Mouse (Mus musculus): Measurements from ENCODE around the gene Olfr13.
"Not testable (repeated sequence)": the region's sequence is repeated elsewhere in the genome, so short reads cannot be mapped to it uniquely, and the experiment has no call there.

Olfr13 gene

GRCm38 (mm10) chr6:43171840-43172239, at the start of gene Olfr13:
Gene Olfr13 (plus strand): TSS chr6:43172140.
- in situ Hi-C loops (cut with MboI, MseI): loop anchor here (10.0 kb wide), 1 partner anchor 863 kb away; no protein-coding TSS in a partner anchor

- in situ Hi-C loops (cut with MboI, MseI): not testable (repeated sequence)
Observed at GRCm38 (mm10) chr6:43146267-43146666, 25.7 kb upstream of the Olfr13 start, which contains the start of gene Olfr237-ps1. Gene Olfr237-ps1 (plus strand): TSS chr6:43146567.

GRCm38 (mm10) chr6:43159502-43159901, 12.4 kb upstream of the Olfr13 start:
- in situ Hi-C loops (cut with MboI, MseI): loop anchor here (10.0 kb wide), 1 partner anchor 1175 kb away; no protein-coding TSS in a partner anchor

GRCm38 (mm10) chr6:43162982-43163381, 9.0 kb upstream of the Olfr13 start, which contains the start of gene Olfr437:
Gene Olfr437 (plus strand): TSS chr6:43163282.
- in situ Hi-C loops (cut with MboI, MseI): no loop called here

- in situ Hi-C loops (cut with MboI, MseI): no loop called here
Observed at GRCm38 (mm10) chr6:43167246-43167645, 4.7 kb upstream of the Olfr13 start.

GRCm38 (mm10) chr6:43178129-43178528, 6.2 kb downstream of the Olfr13 start:
- in situ Hi-C loops (cut with MboI, MseI): loop anchor here (10.0 kb wide), 1 partner anchor 857 kb away; no protein-coding TSS in a partner anchor

GRCm38 (mm10) chr6:43178584-43179501, 6.9 kb downstream of the Olfr13 start:
- in situ Hi-C loops (cut with MboI, MseI): loop anchor here (10.0 kb wide), 1 partner anchor 856 kb away; no protein-coding TSS in a partner anchor

- in situ Hi-C loops (cut with MboI, MseI): no loop called here
Observed at GRCm38 (mm10) chr6:43190986-43191385, 19.0 kb downstream of the Olfr13 start.

- in situ Hi-C loops (cut with MboI, MseI): no loop called here
Observed at GRCm38 (mm10) chr6:43196781-43197180, 24.8 kb downstream of the Olfr13 start, which contains the start of gene Olfr435. Gene Olfr435 (plus strand): TSS chr6:43197146.

GRCm38 (mm10) chr6:43198094-43198493, 26.2 kb downstream of the Olfr13 start:
- in situ Hi-C loops (cut with MboI, MseI): no loop called here

- in situ Hi-C loops (cut with MboI, MseI): no loop called here
Observed at GRCm38 (mm10) chr6:43202786-43203185, 30.8 kb downstream of the Olfr13 start.

GRCm38 (mm10) chr6:43205355-43205754, 33.4 kb downstream of the Olfr13 start:
- in situ Hi-C loops (cut with MboI, MseI): no loop called here

GRCm38 (mm10) chr6:43212873-43213272, 40.9 kb downstream of the Olfr13 start, which contains the start of gene Olfr434:
Gene Olfr434 (plus strand): TSS chr6:43213021.
- in situ Hi-C loops (cut with MboI, MseI): not testable (repeated sequence)
